Mouse (Mus musculus) myocyte (in vitro differentiated cells): ENCODE results near the gene Terf2.

Source experiments
- CEBPB ChIP-seq: IDR thresholded peaks from 2 replicates; pipeline ENCODE4 v1.6.1; 2011; ENCODE audit warnings: mild to moderate bottlenecking, moderate library complexity; ENCODE audit not compliant: poor library complexity, insufficient read depth, severe bottlenecking
- E2F4 ChIP-seq: IDR thresholded peaks from one replicate; pipeline ENCODE4 v1.6.1; 2011; ENCODE audit warnings: mild to moderate bottlenecking, control low read depth, moderate library complexity; ENCODE audit not compliant: insufficient read depth
- MAX ChIP-seq: IDR thresholded peaks from one replicate; pipeline ENCODE4 v1.6.1; 2011; ENCODE audit warnings: low read depth, mild to moderate bottlenecking, control low read depth
- MYOD1 ChIP-seq, 3 experiments: IDR thresholded peaks; one replicate each; pipeline ENCODE4 v1.6.1; 2011; ENCODE audit warnings: control low read depth in 2 of 3, low read depth in 2 of 3, mild to moderate bottlenecking in 2 of 3, moderate library complexity in 1 of 3; ENCODE audit not compliant: insufficient read length in 2 of 3, control insufficient read depth in 1 of 3
- POLR2A ChIP-seq: IDR thresholded peaks from one replicate; pipeline ENCODE4 v1.6.1; 2011; ENCODE audit warnings: low read depth, mild to moderate bottlenecking, control low read depth, moderate library complexity; ENCODE audit not compliant: insufficient read length
- POLR2AphosphoS2 ChIP-seq: IDR thresholded peaks from one replicate; pipeline ENCODE4 v1.6.1; 2011; ENCODE audit warnings: low read depth, control low read depth; ENCODE audit not compliant: insufficient read length
- SRF ChIP-seq: IDR thresholded peaks from one replicate; pipeline ENCODE4 v1.6.1; 2011; ENCODE audit warnings: low read depth; ENCODE audit not compliant: control insufficient read depth, insufficient read length
- TCF12 ChIP-seq: IDR thresholded peaks from one replicate; pipeline ENCODE4 v1.6.1; 2011; ENCODE audit warnings: mild to moderate bottlenecking, control low read depth; ENCODE audit not compliant: poor library complexity, insufficient read depth, severe bottlenecking
- USF1 ChIP-seq: IDR thresholded peaks from one replicate; pipeline ENCODE4 v1.6.1; 2011; ENCODE audit warnings: low read depth, mild to moderate bottlenecking, control low read depth, moderate library complexity

- no peak for TF ChIP-seq POLR2A
- no peak for TF ChIP-seq POLR2AphosphoS2
- no peak for TF ChIP-seq MYOD1 (IDR thresholded peaks at IDR 0.05; ENCODE audit: control insufficient read depth in 1 of 3, insufficient read length in 2 of 3, low read depth in 2 of 3)
- no peak for TF ChIP-seq USF1
- TF ChIP-seq E2F4, result no peak
- no peak for TF ChIP-seq SRF
- TF ChIP-seq CEBPB, result no peak
- no peak for TF ChIP-seq MAX
- no peak for TF ChIP-seq TCF12
These were observed 43.5 kb upstream of the Terf2 start for GRCm38 (mm10) chr8:107139704-107140470.
